Mouse (Mus musculus): ENCODE data around the gene Tnni3k. TPM values are rescaled to one million over a fixed set of nuclear protein-coding genes. Genes with fewer than 3 reads are reported as not detected.

Tnni3k gene
- polyA plus RNA-seq, 1 experiment from 2014 or later: 0.05 TPM

DNA sequence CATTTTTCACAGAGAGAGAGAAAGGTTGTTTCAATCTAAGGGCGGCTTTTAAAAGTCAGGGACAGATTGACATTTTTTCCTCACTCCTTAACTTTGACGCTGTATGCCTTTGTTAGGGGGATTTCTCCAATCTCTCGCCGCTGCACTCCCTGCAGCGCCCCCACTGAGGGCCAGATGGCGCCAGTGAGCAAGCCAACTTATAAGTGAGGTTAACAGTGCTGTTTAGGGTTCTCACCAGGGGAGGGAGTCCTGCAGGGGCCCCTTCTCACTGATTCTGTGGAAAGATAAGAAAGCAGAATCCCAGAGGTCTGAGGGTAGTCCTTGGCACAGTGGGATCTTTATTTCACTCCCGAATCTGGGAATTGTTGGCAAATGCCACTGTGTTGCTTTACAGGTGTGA is 237.5 kb downstream of the Tnni3k start:
- WGBS: 7% methylated on average over 7 of the region's 7 CpGs
- no peak overlapping the region for H3K27ac ChIP-seq
- no peak overlapping the region for H3K4me2 ChIP-seq

DNA sequence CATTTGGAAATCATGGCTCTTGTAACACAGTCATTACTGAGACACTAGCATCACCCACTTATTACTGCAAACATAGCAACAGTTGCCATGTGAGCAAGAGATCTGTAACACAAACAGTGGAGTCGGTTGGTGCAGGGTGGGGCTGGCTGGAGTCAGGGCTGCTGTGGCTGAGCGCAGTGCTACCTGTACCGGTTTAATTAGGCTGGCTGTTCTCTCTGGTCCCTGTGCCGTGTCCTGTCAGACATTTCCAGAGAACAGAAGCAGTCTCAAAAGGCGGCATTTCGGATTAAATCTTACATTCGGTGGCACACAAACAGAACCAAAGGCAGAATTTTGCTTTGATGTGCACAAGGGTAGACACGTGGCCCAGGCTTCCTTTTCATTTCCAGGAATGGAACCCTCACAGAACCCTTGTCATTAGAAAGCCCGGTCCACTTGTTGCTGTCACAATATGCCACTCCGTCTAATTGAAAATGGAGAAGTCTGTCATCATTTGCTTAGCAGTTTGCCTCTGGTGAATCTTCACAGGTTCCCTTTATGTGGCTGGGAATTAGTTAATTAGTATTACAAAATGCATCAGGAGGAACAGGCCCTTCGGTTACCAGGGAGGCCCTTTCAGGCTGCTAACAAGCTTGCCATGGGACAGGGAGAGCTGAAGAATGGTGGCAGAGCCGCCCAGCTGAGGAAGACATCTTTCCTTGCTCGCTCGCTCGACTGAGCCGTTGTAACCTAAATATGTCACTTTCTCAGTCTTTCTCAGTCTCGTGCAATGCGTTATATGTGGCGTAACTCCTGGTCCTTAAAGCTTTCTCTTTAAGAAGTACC is 238.2 kb downstream of the Tnni3k start:
- H3K27ac ChIP-seq: no peak overlapping the region
- no peak overlapping the region for H3K4me2 ChIP-seq
- H3K4me1 ChIP-seq: no peaks in the 10 kb centered on the region
- H3K9ac ChIP-seq: no peak overlapping the region
- H3K36me3 ChIP-seq: no peaks in the 10 kb centered on the region
- WGBS: 43% methylated on average over 19 of the region's 19 CpGs
- ATAC-seq (ENCODE audit: insufficient number of reproducible peaks, low FRiP score, low TSS enrichment, low read depth): no peak
- no peaks in the 10 kb centered on the region for H3K9me3 ChIP-seq
- 0 out of 2 replicates have a peak, but pooled peaks cover 3% of the 10 kb centered on the region for H3K27me3 ChIP-seq
- no peak overlapping the region for H3K4me3 ChIP-seq

More for the DNA sequence above, 237.5 kb downstream of the Tnni3k start:
- ATAC-seq (ENCODE audit: insufficient number of reproducible peaks, low FRiP score, low TSS enrichment, low read depth): no peak
- Histone ChIP-seq H3K36me3 (no peaks in the 10 kb centered on the region), H3K9ac (no peak overlapping the region), H3K27me3 (0 out of 2 replicates have a peak, but pooled peaks cover 3% of the 10 kb centered on the region), H3K4me1 (no peaks in the 10 kb centered on the region), H3K4me3 (no peak overlapping the region), H3K9me3 (no peaks in the 10 kb centered on the region)

GRCm38 (mm10) chr3:154816231-154816630 is 239.0 kb downstream of the Tnni3k start:
- 56% methylated on average over 3 of the region's 3 CpGs for WGBS
- H3K27me3 ChIP-seq: 0 out of 2 replicates have a peak, but pooled peaks cover 6% of the 10 kb centered on the region
- no peak overlapping the region for H3K4me3 ChIP-seq
- H3K27ac ChIP-seq: no peak overlapping the region
- H3K9ac ChIP-seq: no peak overlapping the region
- ATAC-seq (ENCODE audit: insufficient number of reproducible peaks, low FRiP score, low TSS enrichment, low read depth): no peak
- H3K4me2 ChIP-seq: no peak overlapping the region
- H3K4me1 ChIP-seq: no peaks in the 10 kb centered on the region
- H3K9me3 ChIP-seq: no peaks in the 10 kb centered on the region
- no peaks in the 10 kb centered on the region for H3K36me3 ChIP-seq

DNA sequence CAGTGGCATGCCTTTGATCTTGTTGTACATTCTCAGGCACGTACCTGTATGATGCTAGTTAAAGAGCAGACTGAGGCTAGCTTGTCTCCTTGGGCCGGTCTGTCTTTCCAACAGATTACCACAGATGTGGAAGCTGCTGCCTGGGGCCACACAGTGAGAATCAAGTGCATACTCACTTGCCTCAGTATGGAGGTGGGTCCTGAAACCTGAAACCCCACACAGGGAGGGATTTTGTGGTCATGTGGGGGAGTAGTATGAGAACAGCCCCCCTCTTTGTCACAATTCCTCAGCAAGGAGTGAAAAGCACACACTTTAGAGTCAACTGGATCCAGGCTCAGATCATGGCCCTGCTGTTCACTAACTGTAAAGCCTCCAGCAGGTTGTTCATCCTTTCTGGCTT is 239.6 kb downstream of the Tnni3k start:
- Histone ChIP-seq H3K27me3 (0 out of 2 replicates have a peak, but pooled peaks cover 6% of the 10 kb centered on the region), H3K36me3 (no peaks in the 10 kb centered on the region), H3K4me3 (no peak overlapping the region), H3K27ac (no peak overlapping the region), H3K4me1 (no peaks in the 10 kb centered on the region), H3K9ac (no peak overlapping the region), H3K4me2 (no peak overlapping the region), H3K9me3 (no peaks in the 10 kb centered on the region)
- 7% methylated on average over 2 of the region's 2 CpGs for WGBS
- ATAC-seq (ENCODE audit: insufficient number of reproducible peaks, low FRiP score, low TSS enrichment, low read depth): no peak

DNA sequence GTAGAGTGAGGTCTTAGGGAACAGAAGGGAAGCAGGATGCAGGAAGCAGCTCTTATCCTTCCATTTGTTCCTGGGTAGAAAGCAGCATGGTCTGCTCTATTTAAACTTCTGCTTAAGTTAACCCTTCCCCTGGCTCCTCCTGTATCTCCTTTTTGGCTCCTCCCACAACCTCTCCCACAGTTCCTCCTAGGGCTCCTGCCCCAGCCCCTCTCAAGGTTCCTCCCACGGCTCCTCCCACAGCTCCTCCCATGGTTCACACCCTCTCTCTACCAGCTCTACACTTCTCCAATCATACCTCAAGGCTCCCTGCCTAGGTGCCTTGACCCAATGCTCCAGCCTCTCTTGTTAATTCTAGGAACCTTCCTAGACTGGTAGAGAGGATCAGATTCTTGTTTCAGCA is 242.3 kb downstream of the Tnni3k start:
- no peaks in the 10 kb centered on the region for H3K4me1 ChIP-seq
- H3K9me3 ChIP-seq: no peaks in the 10 kb centered on the region
- no peaks in the 10 kb centered on the region for H3K36me3 ChIP-seq
- no peak overlapping the region for H3K4me2 ChIP-seq
- 47% methylated on average over 1 of the region's 1 CpGs for WGBS
- H3K27me3 ChIP-seq: 0 out of 2 replicates have a peak, but pooled peaks cover 6% of the 10 kb centered on the region
- H3K4me3 ChIP-seq: no peak overlapping the region
- no peak for ATAC-seq (ENCODE audit: insufficient number of reproducible peaks, low FRiP score, low TSS enrichment, low read depth)
- no peak overlapping the region for H3K27ac ChIP-seq
- no peak overlapping the region for H3K9ac ChIP-seq

DNA sequence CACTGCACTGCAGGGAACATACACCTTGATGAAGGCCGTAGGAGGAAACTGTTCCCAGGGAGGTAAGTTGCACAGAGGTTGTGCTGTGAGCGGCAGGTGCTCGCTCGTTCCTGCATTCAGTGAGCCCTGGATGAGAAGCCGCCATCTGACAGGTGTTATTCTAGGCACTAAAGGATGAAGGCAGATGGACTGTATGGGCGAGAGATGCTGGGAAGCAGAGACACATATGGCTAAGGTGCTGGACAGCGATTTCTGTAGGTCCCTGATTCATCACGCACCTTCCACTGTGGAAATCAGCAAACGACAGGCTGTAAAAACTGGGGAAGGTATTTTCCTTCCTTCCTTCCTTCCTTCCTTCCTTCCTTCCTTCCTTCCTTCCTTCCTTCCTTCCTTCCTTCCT is 243.4 kb downstream of the Tnni3k start:
- Histone ChIP-seq H3K4me1 (no peaks in the 10 kb centered on the region), H3K9me3 (no peaks in the 10 kb centered on the region), H3K4me3 (no peak overlapping the region), H3K4me2 (no peak overlapping the region), H3K36me3 (no peaks in the 10 kb centered on the region), H3K27ac (no peak overlapping the region), H3K27me3 (0 out of 2 replicates have a peak, but pooled peaks cover 4% of the 10 kb centered on the region), H3K9ac (no peak overlapping the region)
- 61% methylated on average over 9 of the region's 9 CpGs for WGBS
- no peak for ATAC-seq (ENCODE audit: insufficient number of reproducible peaks, low FRiP score, low TSS enrichment, low read depth)

GRCm38 (mm10) chr3:154811281-154811680 is 243.9 kb downstream of the Tnni3k start:
- Histone ChIP-seq H3K27me3 (0 out of 2 replicates have a peak, but pooled peaks cover 4% of the 10 kb centered on the region), H3K27ac (no peak overlapping the region), H3K36me3 (no peaks in the 10 kb centered on the region), H3K9me3 (no peaks in the 10 kb centered on the region), H3K9ac (no peak overlapping the region), H3K4me1 (no peaks in the 10 kb centered on the region), H3K4me2 (no peak overlapping the region), H3K4me3 (no peak overlapping the region)
- no peak for ATAC-seq (ENCODE audit: insufficient number of reproducible peaks, low FRiP score, low TSS enrichment, low read depth)
- 44% methylated on average over 9 of the region's 9 CpGs for WGBS

DNA sequence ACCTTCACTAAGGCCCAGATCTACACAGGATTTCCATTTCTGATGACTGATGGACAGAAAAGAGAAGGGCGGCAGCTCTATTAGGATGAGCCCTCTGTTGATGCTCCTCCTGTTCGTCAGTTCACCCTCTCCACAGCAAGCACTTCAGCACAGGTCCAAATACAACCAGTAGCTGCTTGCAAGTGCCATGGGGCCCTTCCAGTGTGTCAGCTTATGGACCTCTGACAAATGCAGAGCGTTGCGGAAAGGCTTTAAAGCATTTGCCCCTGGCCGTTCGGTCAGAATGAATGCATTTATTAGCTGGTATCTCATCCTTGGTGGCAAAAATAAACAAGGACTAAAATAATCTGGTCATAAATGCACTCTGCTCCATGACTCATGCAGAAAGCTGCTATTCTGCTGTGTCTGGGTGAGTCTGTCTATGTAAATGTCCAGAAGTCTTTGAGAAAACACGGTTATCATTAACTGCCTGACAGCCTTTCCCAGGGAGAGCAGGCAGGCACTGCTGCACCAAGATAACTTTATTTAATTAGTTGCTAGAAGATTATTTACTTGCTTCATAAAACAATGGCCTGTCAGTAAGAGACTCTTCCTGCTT is 244.8 kb downstream of the Tnni3k start:
- no peak for ATAC-seq (ENCODE audit: insufficient number of reproducible peaks, low FRiP score, low TSS enrichment, low read depth)
- H3K36me3 ChIP-seq: no peaks in the 10 kb centered on the region
- H3K4me2 ChIP-seq: no peak overlapping the region
- no peaks in the 10 kb centered on the region for H3K4me1 ChIP-seq
- H3K9ac ChIP-seq: no peak overlapping the region
- 0 out of 2 replicates have a peak, but pooled peaks cover 4% of the 10 kb centered on the region for H3K27me3 ChIP-seq
- H3K9me3 ChIP-seq: no peaks in the 10 kb centered on the region
- no peak overlapping the region for H3K27ac ChIP-seq
- no peak overlapping the region for H3K4me3 ChIP-seq
- 63% methylated on average over 7 of the region's 7 CpGs for WGBS

DNA sequence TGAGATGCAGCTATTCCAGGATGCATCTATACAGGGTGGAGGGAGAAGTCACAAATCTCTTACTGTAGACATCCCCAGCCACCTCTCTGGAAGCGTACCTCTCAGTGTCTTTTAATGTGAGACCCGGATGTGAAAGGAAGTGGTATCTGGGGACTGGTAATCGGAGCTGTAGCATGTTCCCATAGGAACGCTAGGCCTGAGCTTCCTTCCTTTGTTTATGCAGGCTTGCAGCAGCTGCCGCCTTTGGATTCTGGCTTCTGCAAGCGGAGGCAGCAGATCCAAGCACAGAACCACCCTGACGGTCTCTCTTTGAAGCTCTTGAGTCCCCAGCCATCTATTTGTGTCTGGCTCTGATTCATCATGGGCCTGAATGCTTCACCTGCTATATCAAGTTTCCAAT is 248.6 kb downstream of the Tnni3k start:
- ATAC-seq (ENCODE audit: insufficient number of reproducible peaks, low FRiP score, low TSS enrichment, low read depth): no peak
- WGBS: 50% methylated on average over 7 of the region's 7 CpGs
- H3K27ac ChIP-seq: no peak overlapping the region

DNA sequence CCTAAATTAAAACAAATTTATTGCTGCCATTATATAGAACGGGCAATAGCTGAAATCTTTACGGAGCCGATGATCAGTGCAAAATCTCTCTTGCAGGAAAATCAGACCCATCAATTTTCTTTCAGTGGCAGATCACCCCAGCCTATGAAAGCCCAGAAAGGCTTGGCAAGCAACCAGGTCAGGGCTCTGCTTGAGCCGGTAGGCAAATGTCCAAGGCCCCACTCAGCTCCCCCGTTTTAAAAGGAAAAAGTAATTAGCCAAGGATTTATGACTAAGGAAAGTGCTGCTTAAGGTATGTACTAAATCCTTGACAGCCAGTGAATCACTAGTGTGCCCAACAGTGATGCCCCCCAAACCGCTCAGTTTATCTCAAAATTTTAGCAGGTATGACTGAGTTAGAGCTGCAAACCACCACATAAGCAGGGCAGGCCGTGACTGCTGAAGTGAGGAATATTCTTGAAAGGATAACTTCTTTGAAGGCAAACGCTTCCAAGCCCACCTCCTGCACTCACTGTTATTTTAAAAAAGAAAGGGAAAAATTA is 254.2 kb downstream of the Tnni3k start:
- Histone ChIP-seq H3K4me1 (no peaks in the 10 kb centered on the region), H3K27ac (no peak overlapping the region), H3K4me3 (no peak overlapping the region), H3K27me3 (no peaks in the 10 kb centered on the region), H3K36me3 (no peaks in the 10 kb centered on the region), H3K9ac (no peak overlapping the region), H3K9me3 (no peaks in the 10 kb centered on the region), H3K4me2 (no peak overlapping the region)
- no peak for ATAC-seq (ENCODE audit: insufficient number of reproducible peaks, low FRiP score, low TSS enrichment, low read depth)
- 39% methylated on average over 8 of the region's 8 CpGs for WGBS

More for the DNA sequence above, 248.6 kb downstream of the Tnni3k start:
- Histone ChIP-seq H3K36me3 (no peaks in the 10 kb centered on the region), H3K27me3 (0 out of 2 replicates have a peak, but pooled peaks cover 1% of the 10 kb centered on the region), H3K4me3 (no peak overlapping the region), H3K4me2 (no peak overlapping the region), H3K9ac (no peak overlapping the region), H3K9me3 (no peaks in the 10 kb centered on the region), H3K4me1 (no peaks in the 10 kb centered on the region)

DNA sequence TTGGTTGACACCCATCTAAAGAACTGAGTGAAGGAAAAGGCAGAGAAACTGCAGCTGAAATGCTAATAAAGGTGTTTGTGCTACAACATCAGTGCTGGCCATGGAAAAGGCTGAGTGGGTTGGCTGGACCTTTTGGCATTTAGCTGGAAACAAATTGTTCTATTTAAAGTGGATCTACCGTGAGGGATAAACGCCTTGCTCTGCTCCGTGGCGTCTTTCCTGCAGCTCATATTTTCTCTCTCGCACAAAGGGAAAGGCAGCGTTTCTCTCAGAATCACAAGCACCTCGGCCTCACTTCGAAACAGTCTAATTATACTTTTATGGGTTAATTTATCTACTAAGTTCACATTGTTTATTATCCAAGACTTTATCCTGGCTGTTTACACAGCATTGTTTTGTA is 254.8 kb downstream of the Tnni3k start:
- Histone ChIP-seq H3K9ac (no peak overlapping the region), H3K4me2 (no peak overlapping the region), H3K9me3 (no peaks in the 10 kb centered on the region), H3K4me3 (no peak overlapping the region), H3K27me3 (no peaks in the 10 kb centered on the region), H3K36me3 (no peaks in the 10 kb centered on the region), H3K4me1 (no peaks in the 10 kb centered on the region), H3K27ac (no peak overlapping the region)
- ATAC-seq (ENCODE audit: insufficient number of reproducible peaks, low FRiP score, low TSS enrichment, low read depth): no peak
- 31% methylated on average over 8 of the region's 8 CpGs for WGBS

GRCm38 (mm10) chr3:154798806-154799205 is 256.4 kb downstream of the Tnni3k start:
- no peak overlapping the region for H3K4me2 ChIP-seq
- WGBS: 66% methylated on average over 4 of the region's 4 CpGs
- H3K27me3 ChIP-seq: no peaks in the 10 kb centered on the region
- no peaks in the 10 kb centered on the region for H3K9me3 ChIP-seq
- ATAC-seq (ENCODE audit: insufficient number of reproducible peaks, low FRiP score, low TSS enrichment, low read depth): no peak
- H3K36me3 ChIP-seq: no peaks in the 10 kb centered on the region
- no peak overlapping the region for H3K4me3 ChIP-seq
- no peak overlapping the region for H3K27ac ChIP-seq
- no peak overlapping the region for H3K9ac ChIP-seq
- no peaks in the 10 kb centered on the region for H3K4me1 ChIP-seq

Data from limb, embryonic 15.5 days (tissue).